Mouse (Mus musculus): ENCODE results near the gene Lrrc25. TPM values are rescaled to one million over a fixed set of nuclear protein-coding genes. Genes with fewer than 3 reads are reported as not detected.

The Lrrc25 gene
- total RNA-seq, 1 experiment: 0.13 TPM

GRCm38 (mm10) chr8:70601271-70601649 lies 14.7 kb upstream of the Lrrc25 start:
- Histone ChIP-seq H3K4me3 (ENCODE audit: insufficient read depth in 1 of 2, low read depth in 1 of 2, low read length in 2 of 2, poor library complexity in 1 of 2, severe bottlenecking in 1 of 2) (no peak overlapping the region), H3K4me1 (ENCODE audit: control insufficient read depth in 2 of 2, insufficient read depth in 2 of 2, low read length in 2 of 2, poor library complexity in 1 of 2) (peaks cover 0 to 39% of the 10 kb centered on the region in 2 experiments; a peak in 2 of 4 replicates), H3K9me3 (ENCODE audit: control insufficient read depth, insufficient read depth, low read depth, low read length) (no peaks in the 10 kb centered on the region), H3K9ac (ENCODE audit: insufficient read depth, low read depth, low read length, poor library complexity, severe bottlenecking) (no peak overlapping the region), H3K27ac (ENCODE audit: insufficient read depth, low read depth, low read length, poor library complexity, severe bottlenecking) (no peak overlapping the region), H3K36me3 (ENCODE audit: control insufficient read depth, insufficient read depth, low read length, poor library complexity, severe bottlenecking) (peaks cover 37% of the 10 kb centered on the region)
- DNase-seq (ENCODE audit: low read depth, low spot score): no peak
- in situ Hi-C loops (cut with MboI; ENCODE audit: low sequenced_read_pairs in 2 of 2, unreplicated experiment in 2 of 2): no loop called here
- TF ChIP-seq CHD2 (IDR thresholded peaks at IDR 0.05; ENCODE audit: low read depth, low read length) (no peak), ZC3H11A (IDR thresholded peaks at IDR 0.05; ENCODE audit: borderline replicate concordance, low read depth, low read length) (no peak), MAFK (IDR thresholded peaks at IDR 0.05; ENCODE audit: insufficient read depth, low read depth, low read length) (no peak), HCFC1 (IDR thresholded peaks at IDR 0.05; ENCODE audit: borderline replicate concordance, insufficient read depth, low read length) (no peak)

GRCm38 (mm10) chr8:70602139-70602811 lies 13.7 kb upstream of the Lrrc25 start:
- H3K27ac ChIP-seq (ENCODE audit: insufficient read depth, low read depth, low read length, poor library complexity, severe bottlenecking): peak overlapping the region; percentile 47; the same call in 1 of the 2 replicates
- peaks cover 0 to 43% of the 10 kb centered on the region in 2 experiments; a peak in 2 of 4 replicates for H3K4me1 ChIP-seq (ENCODE audit: control insufficient read depth in 2 of 2, insufficient read depth in 2 of 2, low read length in 2 of 2, poor library complexity in 1 of 2)
- no peak for DNase-seq (ENCODE audit: low read depth, low spot score)
- peak overlapping the region; percentile 28; the same call in 1 of the 2 replicates for H3K9ac ChIP-seq (ENCODE audit: insufficient read depth, low read depth, low read length, poor library complexity, severe bottlenecking)
- no peaks in the 10 kb centered on the region for H3K9me3 ChIP-seq (ENCODE audit: control insufficient read depth, insufficient read depth, low read depth, low read length)
- in situ Hi-C loops (cut with MboI; ENCODE audit: low sequenced_read_pairs in 2 of 2, unreplicated experiment in 2 of 2): no loop called here
- no peak overlapping the region for H3K4me3 ChIP-seq (ENCODE audit: insufficient read depth in 1 of 2, low read depth in 1 of 2, low read length in 2 of 2, poor library complexity in 1 of 2, severe bottlenecking in 1 of 2)
- peaks cover 28% of the 10 kb centered on the region for H3K36me3 ChIP-seq (ENCODE audit: control insufficient read depth, insufficient read depth, low read length, poor library complexity, severe bottlenecking)
- no peak for TF ChIP-seq HCFC1 (IDR thresholded peaks at IDR 0.05; ENCODE audit: borderline replicate concordance, insufficient read depth, low read length)
- no peak for TF ChIP-seq ZC3H11A (IDR thresholded peaks at IDR 0.05; ENCODE audit: borderline replicate concordance, low read depth, low read length)
- TF ChIP-seq ZNF384 (IDR thresholded peaks at IDR 0.05; ENCODE audit: low read depth, low read length): no peak
- no peak for TF ChIP-seq CHD2 (IDR thresholded peaks at IDR 0.05; ENCODE audit: low read depth, low read length)
- no peak for TF ChIP-seq MAFK (IDR thresholded peaks at IDR 0.05; ENCODE audit: insufficient read depth, low read depth, low read length)

GRCm38 (mm10) chr8:70604558-70604957 lies 11.4 kb upstream of the Lrrc25 start:
- Histone ChIP-seq H3K9ac (ENCODE audit: insufficient read depth, low read depth, low read length, poor library complexity, severe bottlenecking) (no peak overlapping the region), H3K27ac (ENCODE audit: insufficient read depth, low read depth, low read length, poor library complexity, severe bottlenecking) (no peak overlapping the region), H3K36me3 (ENCODE audit: control insufficient read depth, insufficient read depth, low read length, poor library complexity, severe bottlenecking) (peaks cover 11% of the 10 kb centered on the region), H3K4me3 (ENCODE audit: insufficient read depth in 1 of 2, low read depth in 1 of 2, low read length in 2 of 2, poor library complexity in 1 of 2, severe bottlenecking in 1 of 2) (no peak overlapping the region), H3K4me1 (ENCODE audit: control insufficient read depth in 2 of 2, insufficient read depth in 2 of 2, low read length in 2 of 2, poor library complexity in 1 of 2) (peaks cover 0 to 39% of the 10 kb centered on the region in 2 experiments; a peak in 2 of 4 replicates), H3K9me3 (ENCODE audit: control insufficient read depth, insufficient read depth, low read depth, low read length) (no peaks in the 10 kb centered on the region)
- no peak for TF ChIP-seq MAFK (IDR thresholded peaks at IDR 0.05; ENCODE audit: insufficient read depth, low read depth, low read length)
- TF ChIP-seq HCFC1 (IDR thresholded peaks at IDR 0.05; ENCODE audit: borderline replicate concordance, insufficient read depth, low read length): no peak
- no peak for TF ChIP-seq ZC3H11A (IDR thresholded peaks at IDR 0.05; ENCODE audit: borderline replicate concordance, low read depth, low read length)
- TF ChIP-seq ZNF384 (IDR thresholded peaks at IDR 0.05; ENCODE audit: low read depth, low read length): no peak
- no peak for TF ChIP-seq CHD2 (IDR thresholded peaks at IDR 0.05; ENCODE audit: low read depth, low read length)
- DNase-seq (ENCODE audit: low read depth, low spot score): no peak
- in situ Hi-C loops (cut with MboI; ENCODE audit: low sequenced_read_pairs in 2 of 2, unreplicated experiment in 2 of 2): no loop called here

- in situ Hi-C loops (cut with MboI; ENCODE audit: low sequenced_read_pairs in 2 of 2, unreplicated experiment in 2 of 2): no loop called here
- H3K27ac ChIP-seq (ENCODE audit: insufficient read depth, low read depth, low read length, poor library complexity, severe bottlenecking): no peak overlapping the region
- H3K4me3 ChIP-seq (ENCODE audit: insufficient read depth in 1 of 2, low read depth in 1 of 2, low read length in 2 of 2, poor library complexity in 1 of 2, severe bottlenecking in 1 of 2): no peak overlapping the region
- no peak for TF ChIP-seq ZC3H11A (IDR thresholded peaks at IDR 0.05; ENCODE audit: borderline replicate concordance, low read depth, low read length)
- no peak for TF ChIP-seq CHD2 (IDR thresholded peaks at IDR 0.05; ENCODE audit: low read depth, low read length)
- TF ChIP-seq MAFK (IDR thresholded peaks at IDR 0.05; ENCODE audit: insufficient read depth, low read depth, low read length): no peak
- no peak for TF ChIP-seq HCFC1 (IDR thresholded peaks at IDR 0.05; ENCODE audit: borderline replicate concordance, insufficient read depth, low read length)
- TF ChIP-seq ZNF384 (IDR thresholded peaks at IDR 0.05; ENCODE audit: low read depth, low read length): no peak
- H3K9me3 ChIP-seq (ENCODE audit: control insufficient read depth, insufficient read depth, low read depth, low read length): no peaks in the 10 kb centered on the region
- peaks cover 0 to 34% of the 10 kb centered on the region in 2 experiments; a peak in 2 of 4 replicates for H3K4me1 ChIP-seq (ENCODE audit: control insufficient read depth in 2 of 2, insufficient read depth in 2 of 2, low read length in 2 of 2, poor library complexity in 1 of 2)
- no peak overlapping the region for H3K9ac ChIP-seq (ENCODE audit: insufficient read depth, low read depth, low read length, poor library complexity, severe bottlenecking)
- DNase-seq (ENCODE audit: low read depth, low spot score): no peak
- H3K36me3 ChIP-seq (ENCODE audit: control insufficient read depth, insufficient read depth, low read length, poor library complexity, severe bottlenecking): peaks cover 4% of the 10 kb centered on the region; the same call in 1 of the 2 replicates
Measured at GRCm38 (mm10) chr8:70605871-70606779, 9.8 kb upstream of the Lrrc25 start.

All from ES-E14 (cell line).